Mouse (Mus musculus) adrenal gland, postnatal 14 days (tissue): ENCODE results near the gene Olfr65. TPM values are rescaled to one million over a fixed set of nuclear protein-coding genes. Genes with fewer than 3 reads are reported as not detected.

Experiments
- DNase-seq: peaks from one replicate; pipeline ENCODE4 v3.0.0; 2021; ENCODE audit warnings: mixed read lengths
- long read RNA-seq, 2 experiments: library from polyadenylated mRNA; stranded (forward); transcript quantifications; one replicate each; pipeline ENCODE4 v2.0.0; 2021
- total RNA-seq: library from RNA; stranded (reverse); gene quantifications from 2 replicates; pipeline ENCODE4 v1.2.3, GENCODE M21; 2021

Gene Olfr65
- not detected in 2 replicates for total RNA-seq
- long read RNA-seq, experiment 1: 0 reads
- long read RNA-seq, experiment 2: 0 reads

GRCm38 (mm10) chr7:103903187-103903586 lies at the start of gene Olfr65:
Olfr65 (plus strand) TSS chr7:103903487.
- DNase-seq: no peak

- no peak for DNase-seq
These were observed 48.6 kb upstream of the Olfr65 start for GRCm38 (mm10) chr7:103854669-103855068.

- no peak for DNase-seq
These were observed 44.2 kb upstream of the Olfr65 start for GRCm38 (mm10) chr7:103859076-103859475.

GRCm38 (mm10) chr7:103860855-103861254 lies 42.4 kb upstream of the Olfr65 start:
- DNase-seq: peak; percentile 75

GRCm38 (mm10) chr7:103861531-103861930 lies 41.8 kb upstream of the Olfr65 start:
- no peak for DNase-seq

- no peak for DNase-seq
These were observed 37.6 kb upstream of the Olfr65 start for GRCm38 (mm10) chr7:103865716-103866115.

- no peak for DNase-seq
These were observed 32.6 kb upstream of the Olfr65 start for GRCm38 (mm10) chr7:103870667-103871066.

- DNase-seq: no peak
These were observed 30.2 kb upstream of the Olfr65 start for GRCm38 (mm10) chr7:103873064-103873463.

GRCm38 (mm10) chr7:103874451-103874850 lies 28.8 kb upstream of the Olfr65 start:
- DNase-seq: no peak

- DNase-seq: no peak
These were observed 26.2 kb upstream of the Olfr65 start for GRCm38 (mm10) chr7:103877093-103877492.

- DNase-seq: no peak
These were observed 17.1 kb upstream of the Olfr65 start, which contains the start of gene Olfr66 for GRCm38 (mm10) chr7:103886152-103886551. Olfr66 (minus strand) TSS chr7:103886252.

- no peak for DNase-seq
These were observed 8.9 kb upstream of the Olfr65 start, which contains the start of gene Olfr64 for GRCm38 (mm10) chr7:103894385-103894784. Olfr64 (minus strand) TSS chr7:103894485.

GRCm38 (mm10) chr7:103910047-103910446 lies 6.8 kb downstream of the Olfr65 start:
- DNase-seq: no peak

- DNase-seq: no peak
These were observed 9.8 kb downstream of the Olfr65 start for GRCm38 (mm10) chr7:103912969-103913511.

- no peak for DNase-seq
These were observed 12.1 kb downstream of the Olfr65 start for GRCm38 (mm10) chr7:103915338-103915737.

- DNase-seq: no peak
These were observed 25.2 kb downstream of the Olfr65 start, which contains the start of gene Olfr631 for GRCm38 (mm10) chr7:103928525-103928924. Olfr631 (plus strand) TSS chr7:103928825.

- DNase-seq: no peak
These were observed 31.0 kb downstream of the Olfr65 start, which contains the start of gene Olfr632 for GRCm38 (mm10) chr7:103934264-103934663. Olfr632 (plus strand) TSS chr7:103934347.

- peak; percentile 49 for DNase-seq
These were observed 39.4 kb downstream of the Olfr65 start for GRCm38 (mm10) chr7:103942730-103943129.

- no peak for DNase-seq
These were observed 40.9 kb downstream of the Olfr65 start, which contains the start of gene Olfr633 for GRCm38 (mm10) chr7:103944137-103944536. Olfr633 (plus strand) TSS chr7:103944437.

Other genes with a start within 250 kb of the Olfr65 start
- gene Olfr623, start 239.8 kb upstream of the Olfr65 start, total RNA-seq: not detected in 2 replicates
- gene Olfr624, start 232.3 kb upstream of the Olfr65 start, total RNA-seq: 0.04 TPM in 1 of 2 replicates, not detected in the other
- not detected in 2 replicates for gene Olfr625-ps1, start 220.8 kb upstream of the Olfr65 start, total RNA-seq
- gene Olfr243, start 188.8 kb upstream of the Olfr65 start, total RNA-seq: not detected in 2 replicates
- not detected in 2 replicates for gene Olfr628, start 173.1 kb upstream of the Olfr65 start, total RNA-seq
- gene Olfr629, start 158.5 kb upstream of the Olfr65 start, total RNA-seq: not detected in 2 replicates
- gene Olfr630, start 146.2 kb upstream of the Olfr65 start, total RNA-seq: not detected in 2 replicates
- gene Olfr69, start 131.9 kb upstream of the Olfr65 start, total RNA-seq: not detected in 2 replicates
- gene Olfr68, start 123.8 kb upstream of the Olfr65 start, total RNA-seq: not detected in 2 replicates
- not detected in 2 replicates for gene Olfr67, start 111.7 kb upstream of the Olfr65 start, total RNA-seq
- gene Hbb-bt, start 89.5 kb upstream of the Olfr65 start, total RNA-seq: 1,182 and 1,430 TPM in 2 replicates
- 8,688 and 11,965 TPM in 2 replicates for gene Hbb-bs, start 75.4 kb upstream of the Olfr65 start, total RNA-seq
- gene Hbb-bh2, start 63.0 kb upstream of the Olfr65 start, total RNA-seq: not detected in 2 replicates
- not detected in 2 replicates for gene Hbb-bh1, start 60.3 kb upstream of the Olfr65 start, total RNA-seq
- gene Hbb-y, start 50.3 kb upstream of the Olfr65 start, total RNA-seq: not detected in 2 replicates
- not detected in 2 replicates for gene Olfr66, start 17.2 kb upstream of the Olfr65 start, total RNA-seq
- not detected in 2 replicates for gene Olfr64, start 9.0 kb upstream of the Olfr65 start, total RNA-seq
- gene Olfr631, start 25.3 kb downstream of the Olfr65 start, total RNA-seq: not detected in 2 replicates
- not detected in 2 replicates for gene Olfr632, start 30.9 kb downstream of the Olfr65 start, total RNA-seq
- not detected in 2 replicates for gene Olfr633, start 41.0 kb downstream of the Olfr65 start, total RNA-seq
- gene Olfr635, start 67.7 kb downstream of the Olfr65 start, total RNA-seq: not detected in 2 replicates
- gene Olfr638, start 95.3 kb downstream of the Olfr65 start, total RNA-seq: not detected in 2 replicates
- gene Olfr639, start 113.8 kb downstream of the Olfr65 start, total RNA-seq: not detected in 2 replicates
- gene Olfr640, start 122.1 kb downstream of the Olfr65 start, total RNA-seq: not detected in 2 replicates
- not detected in 2 replicates for gene Olfr641, start 132.0 kb downstream of the Olfr65 start, total RNA-seq
- not detected in 2 replicates for gene Olfr642, start 149.2 kb downstream of the Olfr65 start, total RNA-seq
- not detected in 2 replicates for gene 4930516K23Rik, start 158.0 kb downstream of the Olfr65 start, total RNA-seq
- not detected in 2 replicates for gene Olfr644, start 168.4 kb downstream of the Olfr65 start, total RNA-seq
- gene Olfr645, start 182.0 kb downstream of the Olfr65 start, total RNA-seq: not detected in 2 replicates
- gene Olfr646, start 201.4 kb downstream of the Olfr65 start, total RNA-seq: not detected in 2 replicates
- not detected in 2 replicates for gene Ubqln5, start 226.3 kb downstream of the Olfr65 start, total RNA-seq
- gene Olfr643, start 233.9 kb downstream of the Olfr65 start, total RNA-seq: not detected in 2 replicates
- gene Ubqln3, start 239.8 kb downstream of the Olfr65 start, total RNA-seq: not detected in 2 replicates
- gene Ubqlnl, start 247.1 kb downstream of the Olfr65 start, total RNA-seq: not detected in 2 replicates